Mouse (Mus musculus): Measurements from ENCODE around the gene St8sia1.

Gene St8sia1

DNA sequence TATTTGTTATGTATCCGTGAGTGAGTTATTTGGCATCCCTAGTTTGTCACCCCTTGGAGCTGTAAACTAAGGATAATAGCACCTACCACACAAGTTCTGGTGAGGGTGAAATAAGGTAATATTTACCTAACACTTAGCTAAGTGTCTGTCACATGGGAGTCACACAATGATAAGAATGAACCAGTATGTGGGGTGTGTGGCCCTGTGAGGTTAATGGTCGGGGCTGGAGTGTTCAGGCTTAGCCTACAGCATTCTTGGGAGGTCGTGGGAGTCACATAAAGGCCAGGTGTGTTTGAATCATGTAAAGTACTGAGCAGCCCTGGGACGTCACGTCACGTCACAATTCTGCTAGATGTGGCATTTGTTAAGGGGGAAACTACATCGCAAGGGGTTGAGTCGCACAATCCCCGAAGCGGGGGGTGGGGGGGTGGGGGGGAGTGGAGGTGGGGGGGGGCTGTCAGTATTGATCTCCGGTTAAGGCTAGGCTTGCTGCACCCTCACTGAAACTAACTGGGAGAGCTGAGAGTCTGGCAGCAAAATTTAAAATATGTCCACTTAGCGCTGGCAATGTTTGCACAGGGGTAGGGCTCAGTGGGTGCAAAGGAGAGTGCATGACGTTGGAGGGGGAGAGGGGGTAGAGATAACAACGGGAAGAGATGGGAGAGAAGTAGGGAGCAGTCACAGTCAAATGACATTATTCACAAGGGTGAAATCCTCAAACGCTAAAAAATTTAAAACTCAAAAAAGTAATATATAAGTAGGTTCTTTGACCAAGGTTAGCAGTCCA is 168.4 kb downstream of the St8sia1 start:
- in situ Hi-C loops (cut with MboI, MseI), result no loop called here

- in situ Hi-C loops (cut with MboI, MseI), result no loop called here
Observed at GRCm38 (mm10) chr6:142795087-142795486, 169.2 kb downstream of the St8sia1 start.

- in situ Hi-C loops (cut with MboI, MseI), result no loop called here
Observed at GRCm38 (mm10) chr6:142793468-142793867, 170.8 kb downstream of the St8sia1 start.

DNA sequence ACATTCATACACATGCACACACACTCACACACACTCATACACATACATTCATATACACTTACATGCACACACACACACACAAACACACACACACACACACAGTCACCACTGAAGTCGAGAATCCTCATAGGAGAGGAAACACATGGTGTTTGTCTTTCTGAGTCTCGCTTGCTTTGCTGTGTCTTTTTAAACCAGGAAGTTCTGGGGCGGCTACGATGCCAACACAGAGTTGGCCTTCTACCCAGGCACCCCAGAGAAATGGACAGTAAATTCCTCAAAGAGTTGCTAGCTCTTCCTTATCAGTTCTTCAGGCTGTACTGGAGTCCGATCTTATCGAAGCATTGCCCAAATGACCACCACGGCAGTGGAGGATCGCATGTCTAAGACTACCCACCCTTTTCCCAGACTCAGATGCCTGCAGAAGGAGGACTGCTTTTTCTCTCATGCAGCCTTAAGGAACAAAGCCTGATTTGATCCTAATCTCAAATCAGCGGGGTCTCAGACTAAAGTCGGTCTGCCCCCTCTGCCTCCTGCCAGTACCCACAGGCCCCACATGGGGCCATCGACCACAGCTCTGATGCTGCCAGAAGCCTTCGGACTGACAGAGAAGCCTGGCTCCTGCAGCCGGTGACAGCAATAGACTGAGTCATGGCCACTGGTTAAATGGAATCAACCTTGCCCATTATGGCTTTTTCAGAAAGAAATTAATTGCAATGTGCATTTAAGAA is 171.8 kb downstream of the St8sia1 start:
- in situ Hi-C loops (cut with MboI, MseI), result no loop called here

GRCm38 (mm10) chr6:142789736-142790135 is 174.5 kb downstream of the St8sia1 start:
- in situ Hi-C loops (cut with MboI, MseI), result no loop called here

GRCm38 (mm10) chr6:142788042-142788987 is 175.9 kb downstream of the St8sia1 start:
- in situ Hi-C loops (cut with MboI, MseI), result no loop called here

GRCm38 (mm10) chr6:142786106-142786505 is 178.1 kb downstream of the St8sia1 start:
- in situ Hi-C loops (cut with MboI, MseI), result no loop called here

DNA sequence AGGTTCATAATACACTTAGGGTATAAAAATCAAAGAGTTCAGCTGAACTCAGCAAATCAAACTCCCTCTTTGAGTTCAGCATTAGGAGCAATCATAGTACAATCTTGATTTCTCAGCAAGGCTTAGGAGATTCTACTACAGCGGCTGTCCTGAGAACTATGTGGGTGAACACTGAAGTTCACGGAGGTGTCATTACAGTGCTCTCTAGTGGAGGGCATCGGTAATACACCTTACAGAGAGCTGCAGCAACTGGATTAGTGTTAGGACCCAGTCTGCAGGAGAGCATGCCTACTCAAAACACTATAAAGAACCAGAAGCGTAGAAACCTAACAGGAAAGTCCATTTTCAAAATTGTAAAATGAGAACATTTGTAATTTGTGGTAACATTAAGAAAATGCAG is 178.9 kb downstream of the St8sia1 start:
- in situ Hi-C loops (cut with MboI, MseI), result no loop called here

- in situ Hi-C loops (cut with MboI, MseI), result no loop called here
Observed at GRCm38 (mm10) chr6:142781286-142781685, 183.0 kb downstream of the St8sia1 start.

- in situ Hi-C loops (cut with MboI, MseI), result no loop called here
Observed at GRCm38 (mm10) chr6:142780574-142781033, 183.6 kb downstream of the St8sia1 start.

- in situ Hi-C loops (cut with MboI, MseI), result no loop called here
Observed at GRCm38 (mm10) chr6:142779812-142780573, 184.3 kb downstream of the St8sia1 start.

GRCm38 (mm10) chr6:142779045-142779811 is 185.0 kb downstream of the St8sia1 start:
- in situ Hi-C loops (cut with MboI, MseI), result no loop called here

GRCm38 (mm10) chr6:142776935-142777334 is 187.3 kb downstream of the St8sia1 start:
- in situ Hi-C loops (cut with MboI, MseI), result no loop called here

- in situ Hi-C loops (cut with MboI, MseI), result no loop called here
Observed at GRCm38 (mm10) chr6:142773566-142773965, 190.7 kb downstream of the St8sia1 start.

DNA sequence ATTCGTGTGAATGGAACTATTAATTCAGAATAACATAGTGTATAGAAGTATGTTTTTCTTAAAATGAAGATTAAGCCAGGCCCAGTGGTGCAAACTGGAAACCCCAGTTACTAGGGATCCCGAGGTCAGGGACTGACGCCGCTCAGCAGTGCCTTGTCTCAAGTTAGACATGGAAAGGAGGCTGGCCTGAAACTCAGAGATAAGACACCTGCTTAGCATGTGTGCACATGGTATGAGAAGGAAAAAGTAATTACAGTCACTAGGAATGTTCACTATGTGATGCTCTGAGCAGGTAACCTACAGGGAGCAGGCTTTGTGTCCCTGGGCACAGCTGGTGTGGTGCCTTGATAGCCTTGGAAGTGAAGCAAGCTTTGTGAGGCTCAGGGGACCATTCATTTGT is 192.6 kb downstream of the St8sia1 start:
- in situ Hi-C loops (cut with MboI, MseI), result no loop called here

Measured in T-helper 1 cell (primary cell).